Mouse (Mus musculus) CH12.LX (cell line): ENCODE results near the gene Apopt1.

Experiments used
- CTCF ChIP-seq, 2 experiments: IDR thresholded peaks in 1 of 2; conservative IDR thresholded peaks in 1 of 2; 2 replicates each; pipeline ENCODE4 v1.5.1; 2011 to 2012; ENCODE audit warnings: low read depth in 2 of 2, low read length in 2 of 2, improper control_type of control experiment in 1 of 2, inconsistent platforms in 1 of 2, mild to moderate bottlenecking in 1 of 2, moderate library complexity in 1 of 2
- KAT2A ChIP-seq: IDR thresholded peaks from 2 replicates; pipeline ENCODE4 v1.6.1; 2012; ENCODE audit warnings: low read length, improper control_type of control experiment, inconsistent platforms; ENCODE audit not compliant: insufficient replicate concordance
- MAX ChIP-seq: IDR thresholded peaks from 2 replicates; pipeline ENCODE4 v1.6.1; 2011; ENCODE audit warnings: low read length, improper control_type of control experiment
- POLR2A ChIP-seq: IDR thresholded peaks from 2 replicates; pipeline ENCODE4 v1.6.1; 2011; ENCODE audit warnings: low read depth, mild to moderate bottlenecking, improper control_type of control experiment, low read length
- UBTF ChIP-seq: IDR thresholded peaks from 2 replicates; pipeline ENCODE4 v1.6.1; 2012; ENCODE audit warnings: low read depth, mild to moderate bottlenecking, inconsistent platforms, low read length, improper control_type of control experiment, moderate library complexity

DNA sequence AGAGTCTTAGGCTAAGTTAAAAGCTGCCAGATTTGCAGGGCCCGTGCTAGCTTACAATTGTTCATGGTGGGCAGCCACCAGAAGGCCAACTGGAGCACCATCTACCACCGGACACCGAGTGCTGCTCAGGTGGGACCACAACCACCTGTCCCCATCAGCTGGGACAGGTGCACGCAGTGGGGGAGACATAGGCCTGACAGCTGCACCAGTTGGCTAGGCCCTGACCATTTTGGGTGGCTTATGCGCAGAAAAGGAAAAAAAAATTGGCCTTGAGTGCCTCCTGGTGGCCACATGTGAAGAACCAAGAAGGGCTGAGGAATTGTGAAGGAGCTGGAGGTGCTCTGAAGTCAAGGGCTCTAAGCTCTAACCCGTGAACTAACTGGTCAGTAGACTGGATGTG, 16.8 kb upstream of the Apopt1 start:
- TF ChIP-seq CTCF (conservative IDR thresholded peaks at IDR 0.05 in 1 of 2, IDR thresholded peaks at IDR 0.05 in 1 of 2; ENCODE audit: low read depth in 2 of 2, low read length in 2 of 2) (peak; percentile 72 to 94), KAT2A (no peak), POLR2A (no peak), UBTF (0 out of 2 replicates have a peak, but pooled peaks have one; percentile 29), MAX (no peak; the same call in 1 of the 2 replicates)
